Mouse (Mus musculus) thymus, postnatal 0 days (tissue): ENCODE results near the gene Prcd. TPM values are rescaled to one million over a fixed set of nuclear protein-coding genes. Genes with fewer than 3 reads are reported as not detected.
"Not testable (repeated sequence)": the region's sequence is repeated elsewhere in the genome, so short reads cannot be mapped to it uniquely, and the experiment has no call there.

ENCODE experiments used
- DNase-seq: peaks from one replicate; pipeline ENCODE4 v3.0.0-alpha.2; 2015; ENCODE audit warnings: low spot score
- polyA plus RNA-seq: library from polyadenylated mRNA; unstranded; fragments of >200 nt; fragmentation: Nextera tagmentation; extraction: Ambion mirVana; gene quantifications from 2 replicates; pipeline ENCODE4 v1.2.1, GENCODE M21; 2015

The Prcd gene
- polyA plus RNA-seq, 1 experiment from 2014 or later, result 0.27 TPM

DNA sequence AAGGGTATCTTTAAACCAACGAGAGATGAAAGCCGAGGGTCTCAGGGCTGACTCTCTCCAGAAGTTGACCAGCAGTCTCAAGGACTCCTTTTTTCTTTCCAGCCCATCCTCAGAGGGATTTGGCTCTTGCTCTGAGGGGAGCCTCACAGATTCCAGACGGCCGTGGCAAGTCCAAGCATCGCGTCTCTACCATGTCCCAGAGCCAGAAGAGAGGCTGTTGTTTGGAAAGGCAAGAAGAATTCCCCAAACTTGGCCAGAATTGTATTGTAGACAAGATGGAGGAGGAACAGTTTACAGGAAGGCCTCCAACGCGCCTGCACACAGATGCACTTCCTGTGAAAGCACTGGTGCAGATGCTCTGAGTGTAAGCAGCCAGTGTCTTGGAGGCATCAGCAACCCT lies 14.6 kb downstream of the Prcd start:
- DNase-seq, result peak; percentile 22

DNA sequence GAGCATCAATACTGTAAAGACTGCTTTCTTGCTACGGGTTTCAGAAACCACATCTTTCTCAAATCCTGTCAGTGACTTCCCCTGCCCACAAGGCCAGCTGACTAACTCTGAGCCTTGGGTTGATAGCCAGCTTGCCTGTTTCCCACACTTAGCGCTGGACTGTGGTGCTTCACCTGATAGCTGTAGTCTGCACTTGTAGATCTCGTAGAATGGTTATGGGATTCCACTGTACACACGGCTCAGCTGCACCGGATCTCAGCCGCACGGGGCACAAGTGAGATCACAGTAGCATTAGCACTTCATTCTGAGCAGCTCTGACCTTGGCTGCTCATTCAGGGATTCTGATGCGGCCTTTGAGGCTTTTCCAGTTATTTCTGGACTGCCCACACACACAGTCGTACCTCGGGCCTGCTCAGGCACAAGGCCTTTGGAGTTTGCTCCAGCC lies 15.1 kb downstream of the Prcd start:
- DNase-seq, result peak; percentile 8

GRCm38 (mm10) chr11:116668839-116669238 lies 15.5 kb downstream of the Prcd start:
- no peak for DNase-seq

- no peak for DNase-seq
Measured at GRCm38 (mm10) chr11:116669316-116669715, 16.0 kb downstream of the Prcd start.

DNA sequence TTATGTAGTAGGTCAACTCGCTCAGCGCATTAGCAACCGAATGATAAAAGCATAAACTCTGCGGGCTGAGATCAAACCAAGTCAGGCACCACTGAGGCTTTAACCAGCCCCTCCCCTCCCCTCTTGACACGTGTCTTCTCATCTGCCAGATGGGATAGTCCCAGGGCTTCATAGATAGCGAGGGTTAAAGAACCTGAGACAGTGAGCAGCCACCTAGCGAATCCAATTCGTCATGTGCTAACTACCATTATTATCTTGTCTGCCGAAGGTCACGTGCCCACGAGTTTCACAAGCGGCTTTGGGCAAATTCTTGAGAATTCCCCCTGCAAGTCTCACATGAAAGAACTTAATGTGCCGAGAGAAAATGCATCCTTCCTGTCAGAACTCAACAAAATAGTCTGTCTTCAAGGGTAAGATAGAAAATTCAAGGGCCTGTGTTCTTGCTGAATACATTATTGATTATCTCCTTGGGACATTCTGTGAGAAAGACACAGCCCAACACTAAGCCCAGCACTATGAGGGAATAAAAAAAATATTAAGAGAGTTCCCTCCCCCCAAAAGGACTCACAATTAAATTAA lies 16.5 kb downstream of the Prcd start:
- peak; percentile 71 for DNase-seq

DNA sequence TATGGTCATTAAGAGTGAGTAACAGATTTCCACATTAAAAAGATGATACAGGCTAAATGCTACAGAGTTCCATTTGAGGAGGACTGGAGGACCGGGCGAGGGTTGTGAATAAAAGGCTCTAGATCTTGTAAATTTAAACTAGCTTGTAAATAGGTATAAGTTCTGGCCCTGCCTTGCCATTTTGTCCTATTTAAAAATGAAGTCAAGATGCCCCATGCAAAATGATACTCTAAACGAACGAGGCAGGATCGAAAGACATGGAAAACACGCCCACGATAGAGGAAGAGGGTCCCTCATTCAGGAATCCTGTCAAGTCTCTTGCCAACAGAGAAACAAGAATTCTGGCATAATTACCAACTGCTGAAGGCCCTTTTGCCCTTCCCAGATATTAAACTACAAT lies 17.1 kb downstream of the Prcd start:
- no peak for DNase-seq

- peak; percentile 99 for DNase-seq
Measured at GRCm38 (mm10) chr11:116671112-116671844, 17.9 kb downstream of the Prcd start.

- DNase-seq, result no peak
Measured at GRCm38 (mm10) chr11:116671845-116672434, 18.6 kb downstream of the Prcd start.

- no peak for DNase-seq
Measured at GRCm38 (mm10) chr11:116672595-116672994, 19.3 kb downstream of the Prcd start.

- no peak for DNase-seq
Measured at GRCm38 (mm10) chr11:116673410-116673809, 20.1 kb downstream of the Prcd start.

GRCm38 (mm10) chr11:116674616-116675379 lies 21.5 kb downstream of the Prcd start:
- DNase-seq, result no peak

- not testable (repeated sequence) for DNase-seq
Measured at GRCm38 (mm10) chr11:116675429-116675828, 22.1 kb downstream of the Prcd start.

DNA sequence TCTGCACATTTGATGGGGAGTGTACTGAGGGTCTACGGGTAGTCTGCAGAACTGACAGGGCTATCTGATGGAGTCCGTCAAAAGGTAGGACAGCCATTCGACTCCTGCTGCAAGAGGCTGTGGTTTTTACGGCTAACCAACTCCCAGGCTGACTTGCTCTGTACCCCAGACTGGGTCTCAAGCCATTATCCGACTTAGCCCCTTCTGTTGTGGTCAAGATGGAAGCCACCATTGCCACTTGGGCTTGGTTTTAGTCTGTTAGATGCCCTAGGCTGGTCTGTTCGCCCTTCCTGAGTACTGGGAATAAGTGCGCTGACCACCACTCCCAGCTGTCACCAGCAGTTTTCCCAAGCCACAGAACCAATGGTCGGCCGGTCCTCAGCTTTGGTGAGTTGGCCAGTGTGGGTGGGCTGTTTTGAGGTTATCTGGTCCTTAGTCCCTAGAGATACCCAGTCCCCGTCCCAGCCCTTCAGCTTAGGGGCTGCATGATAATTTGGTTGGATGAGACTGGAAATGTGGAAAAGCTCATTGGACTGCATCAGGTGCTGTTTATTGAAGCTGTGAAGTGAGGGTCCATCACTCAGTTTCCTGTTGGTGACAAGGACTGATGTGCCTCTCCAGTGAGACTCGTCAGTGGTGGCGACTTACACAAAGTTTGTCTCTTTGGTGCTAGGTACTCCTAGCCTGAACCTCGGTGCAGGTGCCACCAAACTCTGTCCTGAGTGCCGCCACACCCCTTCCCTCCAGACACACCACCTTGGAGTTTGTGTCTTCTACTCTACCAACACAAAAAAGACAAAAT lies 23.0 kb downstream of the Prcd start:
- DNase-seq, result no peak

DNA sequence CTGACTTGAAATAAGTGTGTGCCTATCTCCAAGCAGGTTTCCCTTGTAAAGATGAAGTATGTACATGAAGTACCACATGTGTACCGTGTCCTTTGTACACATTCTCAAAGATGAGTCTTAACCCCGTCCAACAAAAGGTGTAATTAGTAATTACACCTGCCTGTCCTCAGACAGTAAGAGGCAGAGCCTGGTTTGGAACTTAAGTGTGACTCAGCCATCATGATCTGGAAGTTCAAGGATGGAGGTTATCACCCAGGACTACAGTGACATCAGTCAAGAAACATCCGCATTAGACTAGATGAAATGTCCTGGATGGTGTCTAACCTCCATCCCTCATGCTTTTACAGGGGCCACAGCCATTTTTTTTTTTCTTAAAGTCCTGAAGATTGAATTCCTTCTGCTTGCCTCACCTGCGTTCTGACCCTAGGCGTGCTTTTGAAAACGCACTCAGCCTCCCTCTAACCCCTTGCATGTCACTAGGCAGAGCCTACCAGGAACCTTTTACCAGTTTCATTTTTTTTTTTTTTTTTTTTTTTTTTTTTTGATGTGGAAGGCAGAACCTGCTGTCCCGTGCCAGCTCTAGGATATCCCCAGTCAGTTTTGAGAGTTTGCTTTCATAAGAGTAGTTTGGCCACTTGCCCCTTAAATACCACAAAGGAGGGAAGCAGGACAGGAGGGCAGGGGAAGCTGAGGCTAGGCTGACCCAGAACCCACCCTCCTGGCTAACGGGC lies 24.5 kb downstream of the Prcd start:
- no peak for DNase-seq

DNA sequence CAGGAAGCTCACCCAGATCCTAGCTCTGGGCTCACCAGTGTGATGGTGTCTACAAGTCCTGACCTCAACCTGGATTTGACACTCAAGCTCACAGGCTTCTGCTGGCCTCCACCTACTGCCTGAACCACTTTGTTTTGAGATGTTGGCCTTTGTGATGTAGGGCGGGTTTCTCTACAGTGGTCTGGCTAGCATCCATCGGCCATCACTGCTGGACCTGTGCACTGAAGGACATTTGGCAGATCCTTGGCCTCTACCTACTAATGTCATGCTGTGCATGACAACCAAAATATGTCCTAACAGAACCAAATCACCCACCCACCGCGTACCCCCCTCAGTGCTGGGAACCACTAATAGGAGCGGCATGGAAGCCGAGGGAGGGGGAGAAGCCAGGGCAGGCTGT lies 25.8 kb downstream of the Prcd start:
- DNase-seq, result no peak

- DNase-seq, result no peak
Measured at GRCm38 (mm10) chr11:116680321-116681091, 27.2 kb downstream of the Prcd start.

- no peak for DNase-seq
Measured at GRCm38 (mm10) chr11:116681147-116681546, 27.8 kb downstream of the Prcd start.

DNA sequence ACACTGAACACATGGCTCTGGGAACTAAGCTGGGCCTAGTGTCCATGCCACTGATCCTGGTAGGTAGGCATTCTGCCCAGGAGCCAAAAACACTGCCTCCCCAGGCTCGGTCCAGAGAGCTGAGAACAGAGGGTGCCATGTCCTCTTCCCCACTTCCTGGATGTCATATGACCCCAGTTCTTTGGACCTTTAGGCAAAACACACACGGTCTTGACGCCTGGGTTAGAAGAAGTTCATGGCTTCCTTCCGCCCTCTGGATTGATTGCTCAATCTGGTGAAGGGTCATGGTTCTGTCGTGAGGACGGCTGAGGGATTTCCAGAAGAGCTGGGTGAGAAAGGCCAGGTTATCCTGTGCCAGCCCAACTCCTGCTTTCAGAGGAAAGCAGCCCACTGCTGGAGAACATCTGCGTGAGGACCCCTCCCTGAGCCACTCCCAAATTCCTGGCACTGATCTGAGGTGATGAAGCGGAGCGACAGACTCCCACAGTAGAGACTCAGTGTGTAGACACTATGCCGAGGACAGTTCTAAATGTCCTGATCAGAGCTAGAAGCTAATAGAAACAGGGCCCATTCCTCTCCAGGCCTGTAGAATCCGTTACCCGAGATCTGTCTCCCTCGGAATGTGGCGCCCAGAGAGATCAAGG lies 29.3 kb downstream of the Prcd start:
- no peak for DNase-seq

DNA sequence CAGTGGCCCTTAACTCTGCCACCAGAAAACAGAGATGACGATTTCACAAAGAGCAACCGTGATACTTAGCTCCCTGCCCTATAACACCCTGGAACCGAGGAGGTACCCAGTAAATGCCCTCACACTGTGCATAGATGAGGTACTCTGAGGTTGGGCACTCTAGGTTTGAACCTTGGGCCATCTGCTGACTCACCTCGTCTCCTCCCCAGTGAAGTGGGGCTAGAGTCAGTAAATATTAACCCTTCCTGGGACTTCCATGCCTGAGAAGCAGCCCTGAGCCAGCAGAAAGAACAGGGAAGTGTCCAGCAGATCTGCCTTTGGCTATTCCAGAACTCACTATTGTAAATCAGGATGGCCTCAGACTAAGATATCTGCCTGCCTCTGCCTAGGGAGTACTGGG lies 30.4 kb downstream of the Prcd start:
- no peak for DNase-seq
